Mouse (Mus musculus): ENCODE results near the gene Gm43517.

- TF ChIP-seq HCFC1 (IDR thresholded peaks at IDR 0.05; ENCODE audit: borderline replicate concordance, insufficient read depth, low read length) (no peak), ZC3H11A (IDR thresholded peaks at IDR 0.05; ENCODE audit: borderline replicate concordance, low read depth, low read length) (no peak), ZNF384 (IDR thresholded peaks at IDR 0.05; ENCODE audit: low read depth, low read length) (no peak), MAFK (IDR thresholded peaks at IDR 0.05; ENCODE audit: insufficient read depth, low read depth, low read length) (no peak), CHD2 (IDR thresholded peaks at IDR 0.05; ENCODE audit: low read depth, low read length) (no peak)
Measured at GRCm38 (mm10) chr12:49409833-49410232, 24.9 kb downstream of the Gm43517 start.
